Mouse (Mus musculus): ENCODE data around the gene Hdac10.

DNA sequence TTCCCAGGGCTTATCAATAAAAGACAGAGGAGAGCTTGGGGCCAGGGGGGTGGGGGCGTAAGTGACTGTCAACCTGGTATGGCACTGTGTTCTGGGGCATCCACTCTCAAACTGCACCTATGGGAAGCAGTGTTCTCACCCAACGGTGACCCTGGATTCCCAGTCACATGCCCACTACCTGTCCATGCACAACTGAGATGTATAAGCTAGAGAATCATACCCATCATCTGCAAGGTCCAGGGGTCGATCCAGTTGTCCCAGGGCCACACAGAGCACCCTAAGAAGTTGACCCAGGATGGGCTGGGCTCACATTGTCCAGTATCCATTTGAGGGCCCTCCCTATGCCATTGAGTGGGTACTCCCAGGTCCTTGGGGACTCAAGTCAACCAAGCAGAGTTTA is 4.2 kb downstream of the Hdac10 start:
- TF ChIP-seq GATA1 (IDR thresholded peaks at IDR 0.05; ENCODE audit: low read length) (no peak), TAL1 (IDR thresholded peaks at IDR 0.05; ENCODE audit: low read length) (no peak)

All from erythroblast, embryonic 14.5 days (primary cell).